Mouse (Mus musculus) neural tube, embryonic 15.5 days (tissue): Measurements from ENCODE around the gene Ppil6. TPM values are rescaled to one million over a fixed set of nuclear protein-coding genes. Genes with fewer than 3 reads are reported as not detected.

Source experiments
- ATAC-seq: fragments of 200-750 bp; cut with Nextera tagmentation; 2 replicates; pipeline ENCODE4 v1.8.0; 2017; ENCODE audit warnings: mild to moderate bottlenecking, moderate TSS enrichment, moderate library complexity; ENCODE audit not compliant: low FRiP score
- H3K27ac ChIP-seq: fragments of 300-500 bp; sonication (generic); replicated peaks from 2 replicates; pipeline ENCODE4 v1.5.1; 2015; ENCODE audit warnings: mild to moderate bottlenecking, inconsistent platforms
- H3K27me3 ChIP-seq: fragments of 300-500 bp; sonication (generic); replicated peaks from 2 replicates; pipeline ENCODE4 v1.6.1; 2015; ENCODE audit warnings: inconsistent platforms
- H3K36me3 ChIP-seq: fragments of 300-500 bp; sonication (generic); 2 replicates; pipeline ENCODE4 v1.6.1; 2015; ENCODE audit warnings: inconsistent platforms
- H3K4me1 ChIP-seq: fragments of 300-500 bp; sonication (generic); 2 replicates; pipeline ENCODE4 v1.6.1; 2015; ENCODE audit warnings: inconsistent platforms
- H3K4me2 ChIP-seq: fragments of 300-500 bp; sonication (generic); 2 replicates; pipeline ENCODE4 v1.6.1; 2015; ENCODE audit warnings: inconsistent platforms, mild to moderate bottlenecking, moderate library complexity
- H3K4me3 ChIP-seq: fragments of 300-500 bp; sonication (generic); replicated peaks from 2 replicates; pipeline ENCODE4 v1.5.1; 2015; ENCODE audit warnings: mild to moderate bottlenecking, inconsistent platforms
- H3K9ac ChIP-seq: fragments of 300-500 bp; sonication (generic); replicated peaks from 2 replicates; pipeline ENCODE4 v1.6.1; 2015; ENCODE audit warnings: mild to moderate bottlenecking, inconsistent platforms
- H3K9me3 ChIP-seq: fragments of 300-500 bp; sonication (generic); replicated peaks from 2 replicates; pipeline ENCODE4 v1.6.1; 2016; ENCODE audit warnings: inconsistent platforms
- WGBS: fragments of 180-500 bp; shearing (Covaris S2); methylation state at CpG from one replicate; pipeline ENCODE4 v1.1.7; 2015; ENCODE audit warnings: mixed read lengths; 5-methylcytosine and 5-hydroxymethylcytosine counted together
- polyA plus RNA-seq: library from polyadenylated mRNA; unstranded; fragments of >200 nt; fragmentation: Nextera tagmentation; extraction: Ambion mirVana; gene quantifications from 2 replicates; pipeline ENCODE4 v1.2.1, GENCODE M21; 2015

The Ppil6 gene
- 4.2 and 4.6 TPM in 2 replicates for polyA plus RNA-seq

- Histone ChIP-seq H3K9ac (peak within 1 kb of the TSS; percentile 59), H3K36me3 (peaks cover 21% of the 10 kb centered on the region), H3K4me1 (peaks cover 25% of the 10 kb centered on the region), H3K27me3 (no peaks in the 10 kb centered on the region), H3K4me2 (peak within 1 kb of the TSS; percentile 92), H3K9me3 (no peaks in the 10 kb centered on the region), H3K27ac (peak within 1 kb of the TSS; percentile 71), H3K4me3 (peak within 1 kb of the TSS; percentile 72)
- peak; percentile 96 for ATAC-seq
- under 1% methylated on average over 50 of the region's 50 CpGs for whole genome bisulfite sequencing
These were observed at the start of gene Ppil6, which contains the start of gene Smpd2 for GRCm38 (mm10) chr10:41489708-41490517. TSS of gene Ppil6 (plus strand) at chr10:41490439. TSS of gene Smpd2 (minus strand) at chr10:41490369.

DNA sequence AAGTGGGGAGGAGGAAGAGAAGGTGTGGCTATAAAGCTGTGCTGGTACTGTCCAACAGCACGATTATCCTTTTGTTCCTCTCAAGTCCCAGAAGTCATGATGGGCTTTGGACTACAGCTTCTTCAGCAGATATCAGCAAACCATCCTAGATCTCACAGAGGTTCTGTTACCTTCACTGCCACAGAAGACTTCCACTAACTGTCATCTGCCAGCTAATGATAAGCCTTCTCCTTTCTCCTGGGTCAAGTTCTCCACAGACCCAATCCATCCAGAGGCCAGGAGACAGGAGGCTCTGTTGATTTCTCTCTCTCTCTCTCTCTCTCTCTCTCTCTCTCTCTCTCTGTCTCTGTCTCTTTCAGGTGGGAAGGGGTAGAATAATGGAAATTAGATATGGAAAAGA is 42.0 kb upstream of the Ppil6 start:
- 78% methylated on average over 1 of the region's 1 CpGs for WGBS
- Histone ChIP-seq H3K27ac (no peak overlapping the region), H3K9ac (no peak overlapping the region), H3K4me3 (no peak overlapping the region), H3K9me3 (no peaks in the 10 kb centered on the region), H3K27me3 (no peaks in the 10 kb centered on the region), H3K4me2 (no peak overlapping the region), H3K4me1 (peaks cover 30% of the 10 kb centered on the region), H3K36me3 (peaks cover 11% of the 10 kb centered on the region)
- no peak for ATAC-seq

DNA sequence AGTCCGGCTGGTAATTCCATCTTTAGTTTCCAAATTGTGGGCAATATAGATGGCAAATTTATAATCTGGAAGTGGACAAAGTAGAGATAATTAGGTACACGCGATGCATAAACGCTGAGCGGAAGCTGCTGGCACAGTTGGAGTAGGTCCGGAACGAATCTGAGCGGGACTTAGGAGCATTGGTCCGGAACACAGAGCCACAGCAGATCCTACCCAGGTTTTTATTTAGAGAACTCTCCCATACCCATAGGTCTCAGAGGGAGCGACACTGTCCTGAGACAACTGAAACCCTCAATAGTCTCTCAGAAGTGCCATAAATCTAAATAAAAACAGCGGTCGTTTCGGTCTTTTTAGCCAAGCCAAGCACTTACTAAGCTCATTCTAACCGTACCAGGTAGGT is 40.6 kb upstream of the Ppil6 start:
- ATAC-seq = peak; percentile 86
- H3K4me2 ChIP-seq = peak overlapping the region; percentile 73
- H3K4me1 ChIP-seq = peaks cover 41% of the 10 kb centered on the region
- WGBS = 8% methylated on average over 14 of the region's 14 CpGs
- peak overlapping the region; percentile 96 for H3K4me3 ChIP-seq
- H3K9ac ChIP-seq = peak overlapping the region; percentile 82
- H3K27ac ChIP-seq = peak overlapping the region; percentile 87
- H3K9me3 ChIP-seq = no peaks in the 10 kb centered on the region
- H3K36me3 ChIP-seq = peaks cover 11% of the 10 kb centered on the region
- no peaks in the 10 kb centered on the region for H3K27me3 ChIP-seq

GRCm38 (mm10) chr10:41450137-41450670 is 40.0 kb upstream of the Ppil6 start, which contains the start of gene Zbtb24:
TSS of gene Zbtb24 (plus strand) at chr10:41450383.
- Histone ChIP-seq H3K9me3 (no peaks in the 10 kb centered on the region), H3K4me1 (peaks cover 45% of the 10 kb centered on the region), H3K27me3 (no peaks in the 10 kb centered on the region), H3K27ac (peak within 1 kb of the TSS; percentile 87), H3K9ac (peak within 1 kb of the TSS; percentile 82), H3K36me3 (peaks cover 16% of the 10 kb centered on the region), H3K4me2 (peak within 1 kb of the TSS; percentile 73), H3K4me3 (peak within 1 kb of the TSS; percentile 96)
- ATAC-seq = peak; percentile 94
- under 1% methylated on average over 48 of the region's 49 CpGs for WGBS

DNA sequence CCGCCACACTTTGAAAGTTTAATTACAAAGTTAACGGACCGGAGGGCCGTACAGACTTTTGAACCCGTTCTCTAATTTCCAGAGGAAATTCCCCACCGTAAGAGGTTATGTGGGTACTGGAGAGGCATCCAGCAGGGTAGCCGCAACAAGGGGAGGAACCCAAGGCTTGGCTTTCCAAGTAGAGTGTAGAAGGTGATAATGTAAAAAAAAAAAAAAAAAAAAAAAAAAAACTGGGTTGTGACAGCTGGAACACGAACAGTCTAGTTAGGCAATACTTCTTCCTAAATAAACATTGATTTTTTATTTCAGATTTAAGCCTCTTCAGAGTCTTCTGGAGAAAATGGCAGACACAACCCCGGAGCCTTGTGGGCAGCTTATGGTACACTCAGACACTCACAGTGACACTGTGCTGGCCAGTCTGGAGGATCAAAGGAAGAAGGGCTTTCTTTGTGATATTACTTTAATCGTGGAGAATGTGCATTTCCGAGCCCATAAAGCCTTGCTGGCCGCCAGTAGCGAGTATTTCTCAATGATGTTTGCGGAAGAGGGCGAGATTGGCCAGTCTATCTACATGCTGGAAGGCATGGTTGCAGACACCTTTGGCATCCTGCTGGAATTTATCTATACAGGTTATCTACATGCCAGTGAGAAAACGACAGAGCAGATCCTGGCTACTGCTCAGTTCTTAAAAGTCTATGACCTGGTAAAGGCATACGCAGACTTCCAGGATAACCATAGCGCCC is 39.3 kb upstream of the Ppil6 start:
- WGBS = 61% methylated on average over 18 of the region's 18 CpGs
- ATAC-seq = 0 out of 2 replicates have a peak, but pooled peaks have one; percentile 8

DNA sequence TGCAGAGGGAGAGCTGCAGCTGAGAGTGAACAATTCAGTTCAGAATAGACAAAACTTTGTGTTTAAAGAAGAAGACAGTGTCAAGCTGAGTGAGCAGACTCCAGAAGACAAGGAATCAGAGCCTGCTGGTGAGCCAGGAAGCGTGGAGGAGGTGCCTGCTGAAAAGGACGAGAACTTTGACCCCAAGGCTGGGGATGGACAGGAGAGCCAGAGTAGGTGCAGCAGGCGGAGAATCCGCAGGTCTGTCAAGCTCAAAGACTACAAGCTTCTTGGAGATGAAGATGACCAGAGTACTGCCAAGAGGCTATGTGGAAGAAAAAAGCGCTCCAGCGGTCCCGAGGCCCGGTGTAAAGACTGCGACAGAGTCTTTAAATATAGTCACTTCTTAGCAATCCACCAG is 38.6 kb upstream of the Ppil6 start:
- 96% methylated on average over 9 of the region's 9 CpGs for WGBS
- peaks cover 47% of the 10 kb centered on the region for H3K4me1 ChIP-seq
- H3K36me3 ChIP-seq = peaks cover 29% of the 10 kb centered on the region
- no peak overlapping the region for H3K27ac ChIP-seq
- no peaks in the 10 kb centered on the region for H3K9me3 ChIP-seq
- no peak overlapping the region for H3K4me3 ChIP-seq
- ATAC-seq = no peak
- H3K27me3 ChIP-seq = no peaks in the 10 kb centered on the region
- H3K4me2 ChIP-seq = peak overlapping the region; percentile 73
- H3K9ac ChIP-seq = 0 out of 2 replicates have a peak overlapping the region, but pooled peaks have one; percentile 82

More for the DNA sequence above, 39.3 kb upstream of the Ppil6 start:
- H3K9ac ChIP-seq = peak overlapping the region; percentile 82
- H3K9me3 ChIP-seq = no peaks in the 10 kb centered on the region
- peaks cover 47% of the 10 kb centered on the region for H3K4me1 ChIP-seq
- peaks cover 22% of the 10 kb centered on the region for H3K36me3 ChIP-seq
- peak overlapping the region; percentile 73 for H3K4me2 ChIP-seq
- H3K4me3 ChIP-seq = peak overlapping the region; percentile 96
- peak overlapping the region; percentile 87 for H3K27ac ChIP-seq
- no peaks in the 10 kb centered on the region for H3K27me3 ChIP-seq

GRCm38 (mm10) chr10:41452791-41453190 is 37.4 kb upstream of the Ppil6 start:
- Histone ChIP-seq H3K9ac (no peak overlapping the region), H3K36me3 (peaks cover 31% of the 10 kb centered on the region), H3K4me3 (no peak overlapping the region), H3K4me1 (peaks cover 47% of the 10 kb centered on the region), H3K27ac (no peak overlapping the region), H3K27me3 (no peaks in the 10 kb centered on the region), H3K4me2 (no peak overlapping the region), H3K9me3 (no peaks in the 10 kb centered on the region)
- 96% methylated on average over 3 of the region's 3 CpGs for WGBS
- no peak for ATAC-seq

- no peaks in the 10 kb centered on the region for H3K27me3 ChIP-seq
- H3K4me2 ChIP-seq = no peak overlapping the region
- H3K9ac ChIP-seq = no peak overlapping the region
- no peak overlapping the region for H3K4me3 ChIP-seq
- ATAC-seq = no peak
- H3K9me3 ChIP-seq = no peaks in the 10 kb centered on the region
- H3K36me3 ChIP-seq = peaks cover 45% of the 10 kb centered on the region
- WGBS = 87% methylated on average over 4 of the region's 4 CpGs
- H3K4me1 ChIP-seq = peaks cover 17% of the 10 kb centered on the region; the same call in 1 of the 2 replicates
- no peak overlapping the region for H3K27ac ChIP-seq
These were observed 30.2 kb upstream of the Ppil6 start for GRCm38 (mm10) chr10:41459990-41460389.

- Histone ChIP-seq H3K9me3 (no peaks in the 10 kb centered on the region), H3K27ac (no peak overlapping the region), H3K27me3 (no peaks in the 10 kb centered on the region), H3K36me3 (peaks cover 42% of the 10 kb centered on the region), H3K4me3 (no peak overlapping the region), H3K4me2 (no peak overlapping the region), H3K9ac (no peak overlapping the region), H3K4me1 (peaks cover 13% of the 10 kb centered on the region; the same call in 1 of the 2 replicates)
- no peak for ATAC-seq
- 26% methylated on average over 2 of the region's 2 CpGs for WGBS
These were observed 29.7 kb upstream of the Ppil6 start for GRCm38 (mm10) chr10:41460501-41460900.

GRCm38 (mm10) chr10:41461057-41461722 is 29.0 kb upstream of the Ppil6 start:
- Histone ChIP-seq H3K27ac (peak overlapping the region; percentile 3; the same call in 1 of the 2 replicates), H3K9ac (no peak overlapping the region), H3K9me3 (no peaks in the 10 kb centered on the region), H3K36me3 (peaks cover 39% of the 10 kb centered on the region), H3K27me3 (no peaks in the 10 kb centered on the region), H3K4me3 (no peak overlapping the region), H3K4me2 (no peak overlapping the region), H3K4me1 (peaks cover 13% of the 10 kb centered on the region; the same call in 1 of the 2 replicates)
- WGBS = 83% methylated on average over 3 of the region's 3 CpGs
- ATAC-seq = peak; percentile 56; the same call in 1 of the 2 replicates

DNA sequence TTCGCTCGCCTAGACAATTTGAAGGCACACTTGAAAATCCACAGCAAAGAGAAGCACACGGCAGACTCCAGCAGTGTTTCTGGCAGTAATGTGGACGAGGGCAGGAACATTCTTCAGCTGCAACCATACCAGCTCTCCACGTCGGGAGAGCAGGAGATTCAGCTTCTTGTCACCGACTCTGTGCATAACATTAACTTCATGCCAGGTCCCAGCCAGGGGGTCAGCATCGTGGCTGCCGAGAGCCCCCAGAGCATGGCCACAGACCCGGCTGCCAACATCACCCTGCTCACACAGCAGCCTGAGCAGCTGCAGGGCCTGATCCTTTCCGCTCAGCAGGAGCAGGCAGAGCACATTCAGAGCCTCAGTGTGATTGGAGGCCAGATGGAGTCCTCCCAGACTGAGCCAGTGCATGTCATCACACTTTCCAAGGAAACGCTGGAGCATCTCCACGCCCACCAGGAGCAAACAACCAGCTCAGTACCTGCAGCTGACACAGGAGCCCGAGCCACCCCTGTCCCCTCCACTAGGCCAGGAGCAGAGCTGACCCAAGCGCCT is 25.8 kb upstream of the Ppil6 start:
- no peak for ATAC-seq
- Histone ChIP-seq H3K9me3 (no peaks in the 10 kb centered on the region), H3K27me3 (no peaks in the 10 kb centered on the region), H3K4me1 (peaks cover 13% of the 10 kb centered on the region; the same call in 1 of the 2 replicates), H3K36me3 (peaks cover 19% of the 10 kb centered on the region), H3K9ac (no peak overlapping the region), H3K27ac (no peak overlapping the region), H3K4me2 (no peak overlapping the region), H3K4me3 (no peak overlapping the region)
- WGBS = 34% methylated on average over 15 of the region's 15 CpGs
